Mouse (Mus musculus) testis, adult 10 weeks (tissue): ENCODE measurements around the gene Olfr1087. TPM values are rescaled to one million over a fixed set of nuclear protein-coding genes. Genes with fewer than 3 reads are reported as not detected.

Experiments
- polyA plus RNA-seq: library from polyadenylated mRNA; stranded (reverse); fragments of 350-450 nt; fragmentation: Illumina TruSeq; extraction: RNeasy Lipid Tissue Mini Kit (QIAGEN cat#74804); gene quantifications from one replicate; pipeline ENCODE4 v1.2.3, GENCODE M21; 2014; ENCODE audit warnings: low read depth, low replicate concordance

Olfr1087 gene
- not detected for polyA plus RNA-seq

DNA sequence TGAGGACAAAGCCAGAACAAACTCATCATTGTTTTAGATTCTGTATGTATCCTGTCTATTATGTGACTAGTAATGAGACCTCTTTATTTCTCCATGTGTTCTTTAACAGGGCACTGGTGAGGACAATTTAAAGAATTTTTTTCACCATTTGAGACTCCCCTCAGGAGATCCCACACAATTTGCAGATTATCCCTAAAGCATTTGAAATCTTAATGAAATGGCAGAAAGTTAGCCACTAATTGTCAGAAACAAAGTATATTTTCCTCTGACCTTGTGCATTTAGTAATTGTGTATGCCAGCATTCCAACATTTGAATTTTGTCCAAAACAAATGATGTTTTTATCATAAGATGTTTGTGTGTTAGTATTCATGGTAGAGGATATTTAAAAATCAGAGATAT, at the start of gene Olfr1087:
TSS of gene Olfr1087 (minus strand) at position 101 of the 400 bp plus-strand sequence.

GRCm38 (mm10) chr2:86733601-86734000, 35.4 kb upstream of the Olfr1087 start, which contains the start of gene Olfr1089:
Gene Olfr1089, minus strand, starts transcription at chr2:86733701.

GRCm38 (mm10) chr2:86679992-86680391, 18.2 kb downstream of the Olfr1087 start, which contains the start of gene Olfr1086:
Gene Olfr1086, minus strand, starts transcription at chr2:86680092.

GRCm38 (mm10) chr2:86661919-86662318, 36.3 kb downstream of the Olfr1087 start, which contains the start of gene Olfr1085:
Gene Olfr1085, minus strand, starts transcription at chr2:86662019.

DNA sequence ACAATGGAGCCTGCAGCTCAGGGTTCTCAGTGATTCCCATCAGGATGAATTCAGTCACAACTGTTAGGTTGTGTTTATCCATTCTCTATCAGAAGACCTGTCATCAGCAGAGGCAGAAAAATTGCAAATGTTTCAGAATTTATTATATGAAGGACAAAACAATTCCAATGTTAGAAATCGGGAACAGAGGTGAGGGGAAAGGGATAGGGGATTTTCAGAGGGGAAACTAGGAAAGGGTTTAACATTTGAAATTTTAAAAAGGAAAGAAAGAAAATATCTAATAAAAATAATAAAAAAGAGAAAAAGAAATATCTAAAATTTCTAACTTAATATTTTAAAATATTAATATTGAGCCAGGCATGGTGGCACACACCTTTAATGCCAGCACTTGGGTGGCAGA, 58.6 kb downstream of the Olfr1087 start, which contains the start of gene Olfr1084:
TSS of gene Olfr1084 (minus strand) at position 101 of the 400 bp plus-strand sequence.

Other genes starting within 250 kb of the Olfr1087 start
- gene Olfr1065, start 247.8 kb downstream of the Olfr1087 start, polyA plus RNA-seq = not detected
- gene Olfr1066, start 242.1 kb downstream of the Olfr1087 start, polyA plus RNA-seq = not detected
- gene Olfr228, start 211.0 kb downstream of the Olfr1087 start, polyA plus RNA-seq = not detected
- not detected for gene Olfr1076, start 189.9 kb downstream of the Olfr1087 start, polyA plus RNA-seq
- gene Olfr1079, start 155.9 kb downstream of the Olfr1087 start, polyA plus RNA-seq = not detected
- gene Olfr1080, start 140.2 kb downstream of the Olfr1087 start, polyA plus RNA-seq = not detected
- gene Olfr1082, start 99.4 kb downstream of the Olfr1087 start, polyA plus RNA-seq = not detected
- not detected for gene Olfr1084, start 58.7 kb downstream of the Olfr1087 start, polyA plus RNA-seq
- not detected for gene Olfr1085, start 36.4 kb downstream of the Olfr1087 start, polyA plus RNA-seq
- gene Olfr1086, start 18.3 kb downstream of the Olfr1087 start, polyA plus RNA-seq = not detected
- gene Olfr1089, start 35.3 kb upstream of the Olfr1087 start, polyA plus RNA-seq = not detected
- not detected for gene Olfr1090, start 60.6 kb upstream of the Olfr1087 start, polyA plus RNA-seq
- not detected for gene Olfr1093, start 84.1 kb upstream of the Olfr1087 start, polyA plus RNA-seq
- not detected for gene Olfr141, start 111.6 kb upstream of the Olfr1087 start, polyA plus RNA-seq
- not detected for gene Olfr1094, start 126.3 kb upstream of the Olfr1087 start, polyA plus RNA-seq
- gene Olfr1095, start 153.3 kb upstream of the Olfr1087 start, polyA plus RNA-seq = not detected
- not detected for gene Gm13723, start 176.4 kb upstream of the Olfr1087 start, polyA plus RNA-seq
- gene Olfr1097, start 193.8 kb upstream of the Olfr1087 start, polyA plus RNA-seq = not detected
- gene Olfr1098, start 226.2 kb upstream of the Olfr1087 start, polyA plus RNA-seq = not detected